Mouse (Mus musculus): ENCODE results near the gene Khdc4. TPM values are rescaled to one million over a fixed set of nuclear protein-coding genes. Genes with fewer than 3 reads are reported as not detected.

Gene Khdc4
- total RNA-seq, 2 experiments from 2014 or later, result 54.2 to 56.1 TPM

DNA sequence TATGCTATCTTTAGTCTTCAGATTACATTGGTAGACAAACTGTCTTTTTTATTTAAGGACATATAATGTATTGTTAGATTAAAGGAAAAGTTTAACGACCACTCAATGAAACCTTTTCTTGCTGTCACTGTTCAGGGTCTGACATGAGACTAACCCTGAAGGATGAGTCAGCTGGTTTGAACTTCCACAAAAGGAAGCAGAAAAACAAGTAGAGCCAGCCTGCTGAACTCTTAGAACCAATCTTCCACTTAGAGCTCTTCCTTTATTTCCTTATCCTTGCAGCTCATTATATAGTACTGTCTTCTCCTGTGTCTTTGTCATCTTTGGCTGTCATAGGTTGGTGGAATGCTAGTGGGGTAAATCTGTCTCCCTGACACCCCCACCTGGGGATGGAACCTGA lies 32.2 kb downstream of the Khdc4 start:
- no peak for DNase-seq (ENCODE audit: low spot score in 2 of 2)

DNA sequence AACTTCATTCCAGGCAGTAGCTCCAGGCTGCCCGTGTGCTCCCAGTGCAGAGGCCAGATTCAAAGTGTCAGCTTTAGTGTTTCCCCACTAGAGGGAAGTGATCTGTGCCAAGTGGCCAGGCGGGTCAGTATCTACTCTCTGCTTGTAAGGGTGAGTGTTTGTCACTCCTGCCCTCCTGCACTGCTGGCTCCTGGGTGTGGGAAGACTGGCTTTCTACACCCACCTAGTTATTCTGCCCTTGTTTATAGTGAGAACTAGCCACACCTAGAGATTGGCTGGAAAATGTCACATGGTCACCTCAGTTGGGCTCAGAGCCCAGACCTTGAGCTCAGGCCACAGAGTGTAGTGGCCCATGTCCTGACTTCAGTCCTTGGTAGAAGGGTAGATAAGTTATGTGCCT lies 33.5 kb downstream of the Khdc4 start:
- DNase-seq (ENCODE audit: low spot score in 2 of 2), result no peak

DNA sequence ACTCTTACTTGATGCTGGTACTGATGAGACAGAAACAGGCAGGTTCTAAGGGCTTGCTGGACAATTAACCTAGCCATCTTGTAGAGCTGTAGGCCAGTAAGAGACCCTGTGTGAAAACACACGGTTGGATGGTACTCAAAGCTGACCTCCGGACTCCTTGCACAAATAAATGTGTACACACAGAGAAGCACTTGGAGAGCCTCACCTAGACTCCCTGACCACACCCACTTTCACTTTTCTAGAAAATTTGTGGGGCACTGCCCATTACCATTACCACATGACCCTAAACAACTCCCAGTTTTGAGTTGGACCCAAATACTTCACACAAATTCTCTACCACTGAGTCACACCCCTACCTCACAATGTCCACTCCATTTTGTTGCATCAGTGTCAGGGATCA lies 51.0 kb downstream of the Khdc4 start:
- DNase-seq (ENCODE audit: low spot score in 2 of 2), result no peak

DNA sequence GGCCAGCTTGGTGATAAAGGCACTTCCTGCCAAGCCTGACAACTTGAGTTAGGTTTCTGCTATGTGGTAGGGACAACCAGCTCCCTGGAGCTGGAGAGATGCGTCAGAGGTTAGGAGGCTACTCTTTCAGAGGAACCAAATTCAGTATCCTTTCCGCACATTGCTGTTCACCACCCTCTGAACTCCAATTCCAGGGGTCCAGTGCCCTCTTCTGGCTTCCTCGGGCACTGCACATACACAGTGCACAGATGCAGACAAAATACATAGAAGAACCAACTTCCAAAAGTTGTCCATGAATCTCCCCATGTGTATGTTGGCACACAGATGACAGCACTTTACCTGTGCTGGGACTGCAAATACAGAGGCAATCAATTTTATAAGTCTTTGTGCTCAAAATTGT lies 53.0 kb downstream of the Khdc4 start:
- peak; percentile 73 to 74 for DNase-seq (ENCODE audit: low spot score in 2 of 2)

DNA sequence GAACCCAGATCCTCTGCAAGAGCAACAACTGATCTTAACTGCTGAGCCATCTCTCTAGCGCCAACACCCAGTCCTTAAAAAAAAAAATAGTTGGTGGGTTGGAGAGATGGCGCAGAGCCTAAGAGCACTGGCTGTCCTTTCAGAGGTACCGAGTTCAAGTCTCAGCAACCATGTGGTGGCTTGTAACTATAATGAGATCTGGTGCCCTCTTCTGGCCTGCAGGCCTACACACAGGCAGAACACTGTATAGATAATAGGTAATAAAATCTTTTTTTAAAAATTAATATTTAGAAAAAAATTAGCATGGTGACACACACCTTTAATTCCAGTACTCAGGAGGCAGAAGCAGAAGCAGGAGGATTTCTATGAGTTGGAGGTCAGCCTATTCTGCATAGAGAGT lies 54.5 kb downstream of the Khdc4 start:
- DNase-seq (ENCODE audit: low spot score in 2 of 2), result no peak

DNA sequence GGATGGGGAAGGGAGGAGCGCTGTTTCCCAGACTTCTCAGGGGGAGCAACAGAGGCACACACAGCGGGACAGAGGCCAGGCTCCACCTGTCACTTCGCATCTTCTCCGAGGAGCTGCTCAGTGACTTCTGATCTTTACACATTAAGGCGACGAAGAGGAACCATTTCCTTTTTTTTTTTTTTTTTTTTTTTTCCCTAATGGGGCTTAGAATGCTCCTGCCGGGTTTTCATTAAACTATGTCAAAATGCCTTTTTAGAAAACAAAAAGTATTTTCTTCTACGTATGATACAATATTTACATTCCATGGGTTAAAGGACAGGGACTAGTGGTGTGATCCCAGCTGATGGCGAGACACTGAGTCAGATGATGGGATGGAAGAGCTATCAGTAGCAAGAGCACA lies 59.9 kb downstream of the Khdc4 start:
- no peak for DNase-seq (ENCODE audit: low spot score in 2 of 2)

DNA sequence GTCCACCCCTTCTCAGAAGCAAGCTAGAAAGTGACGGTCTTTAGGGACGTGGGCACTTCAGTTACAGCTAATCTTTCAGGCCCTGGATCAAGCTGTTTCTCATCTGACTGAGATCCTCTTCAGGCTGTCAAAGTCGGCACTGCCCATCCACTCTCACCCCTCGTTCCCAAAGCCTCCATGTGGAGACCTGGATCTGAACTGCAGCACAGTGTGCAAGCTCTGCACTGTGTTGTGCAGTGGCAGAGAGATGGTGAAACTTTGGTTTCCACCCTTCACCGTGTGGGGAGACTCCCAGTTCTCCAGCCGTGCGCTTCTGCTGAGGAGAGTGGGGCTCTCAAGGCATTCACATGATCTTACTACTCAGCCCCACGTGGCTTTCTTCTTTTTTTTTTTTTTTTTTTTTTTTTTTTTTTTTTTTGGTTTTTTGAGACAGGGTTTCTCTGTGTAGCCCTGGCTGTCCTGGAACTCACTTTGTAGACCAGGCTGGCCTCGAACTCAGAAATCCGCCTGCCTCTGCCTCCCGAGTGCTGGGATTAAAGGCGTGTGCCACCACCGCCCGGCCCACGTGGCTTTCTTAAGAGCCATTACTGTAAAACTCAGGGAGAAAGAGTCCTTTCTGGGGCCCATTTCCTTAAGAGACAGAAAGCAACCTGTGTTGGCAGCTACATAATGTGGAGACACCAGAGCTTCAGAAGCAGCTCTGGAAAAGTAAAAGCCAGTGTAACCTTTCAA lies 60.7 kb downstream of the Khdc4 start:
- no peak for DNase-seq (ENCODE audit: low spot score in 2 of 2)

DNA sequence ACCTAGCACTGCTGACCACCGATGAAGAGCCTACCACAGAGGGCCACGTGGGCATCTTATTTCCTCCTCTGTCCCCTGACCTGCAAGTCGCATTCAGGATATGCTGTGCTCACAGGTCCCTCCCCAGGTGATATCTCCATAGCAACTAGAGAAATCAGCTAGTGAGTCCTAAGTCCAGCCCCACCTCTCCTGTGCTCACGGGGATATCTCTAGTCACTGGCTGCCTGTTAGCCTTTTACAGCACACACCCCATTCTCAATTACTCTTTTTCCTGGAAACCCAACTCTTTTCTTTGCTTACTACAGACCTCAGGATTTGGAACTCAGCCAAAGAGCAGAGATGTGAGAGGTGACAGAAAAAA lies 61.2 kb downstream of the Khdc4 start:
- DNase-seq (ENCODE audit: low spot score in 2 of 2), result no peak

DNA sequence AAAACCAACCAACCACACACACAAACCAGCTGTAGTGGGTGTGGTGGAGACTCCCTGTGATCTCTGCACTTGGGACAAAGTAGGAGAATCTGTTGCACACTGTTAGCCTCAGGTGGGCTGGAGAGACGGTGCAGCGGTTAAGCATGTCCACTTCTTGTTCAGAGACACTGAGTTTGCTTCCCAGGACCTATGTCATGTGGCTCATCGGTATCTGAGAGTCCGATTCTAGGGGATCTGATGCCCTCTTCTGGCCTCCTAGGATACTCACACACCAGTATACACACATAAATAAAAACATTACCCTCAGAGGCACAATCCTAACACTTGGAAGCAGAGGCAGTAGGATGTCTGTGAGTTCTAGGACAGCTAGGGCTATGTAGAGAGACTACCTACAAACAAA lies 68.7 kb downstream of the Khdc4 start:
- no peak for DNase-seq (ENCODE audit: low spot score in 2 of 2)

DNA sequence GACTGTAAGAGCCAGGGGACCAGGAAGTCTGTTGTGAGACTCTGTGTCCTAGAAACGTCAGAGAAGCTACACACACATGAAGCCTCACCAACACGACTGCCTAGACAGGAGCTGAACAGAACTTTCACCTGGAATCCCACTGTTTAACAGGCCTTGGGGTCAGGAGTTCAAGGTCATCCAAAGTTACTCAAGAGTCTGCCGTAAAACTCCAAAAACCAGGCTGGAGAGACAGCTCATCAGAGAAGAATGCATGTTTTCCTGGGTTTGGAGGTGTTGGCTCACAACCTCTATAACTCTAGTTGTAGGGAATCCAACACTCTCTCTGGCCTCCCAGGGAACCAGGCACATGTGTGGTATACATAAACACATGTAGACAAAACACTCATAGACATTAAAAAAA lies 69.9 kb downstream of the Khdc4 start:
- DNase-seq (ENCODE audit: low spot score in 2 of 2), result no peak

DNA sequence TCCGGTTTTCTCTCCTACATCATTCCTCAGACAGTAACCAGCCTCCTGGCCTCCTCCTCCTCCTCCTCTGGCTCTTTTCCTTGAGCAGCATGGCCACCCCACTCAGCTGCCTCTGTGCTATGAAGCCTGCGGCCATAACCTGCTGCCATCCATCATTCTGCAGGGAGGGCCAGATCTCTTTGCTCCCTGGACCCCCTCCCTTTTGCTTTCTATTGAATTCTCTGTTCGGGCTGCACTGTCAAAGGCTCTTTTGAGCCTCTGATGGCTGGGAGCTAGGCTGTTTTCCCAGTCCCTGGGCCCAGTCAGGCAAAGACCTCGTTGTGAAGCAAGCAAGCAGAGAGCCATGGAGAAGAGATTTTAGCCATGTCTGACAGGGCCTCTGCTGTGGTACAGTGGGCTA lies 70.7 kb downstream of the Khdc4 start:
- DNase-seq (ENCODE audit: low spot score in 2 of 2), result peak; percentile 41 to 53

DNA sequence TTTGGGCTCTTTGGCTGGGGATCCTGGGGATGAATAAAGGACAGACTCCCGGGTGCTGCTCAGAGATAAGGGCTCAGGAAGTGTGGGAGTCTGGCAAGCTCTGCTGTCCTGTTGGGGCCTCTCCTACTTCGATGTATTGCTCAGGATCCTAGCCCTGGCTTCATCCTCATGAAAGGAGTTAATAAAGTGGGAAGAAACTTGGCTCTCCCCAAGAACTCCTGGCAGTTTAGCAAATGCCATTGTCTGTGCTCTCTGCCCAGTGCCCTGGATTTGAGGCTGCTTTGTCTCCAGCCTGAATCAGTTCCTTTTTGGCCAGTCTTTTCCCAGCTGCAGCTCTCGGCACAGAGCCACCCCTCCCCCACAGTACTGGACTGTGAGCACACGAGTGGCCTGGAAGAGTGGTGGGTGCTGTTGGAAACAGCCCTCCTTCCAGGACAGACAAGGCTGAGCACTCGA lies 72.5 kb downstream of the Khdc4 start:
- DNase-seq (ENCODE audit: low spot score in 2 of 2), result peak; percentile 87 to 90

DNA sequence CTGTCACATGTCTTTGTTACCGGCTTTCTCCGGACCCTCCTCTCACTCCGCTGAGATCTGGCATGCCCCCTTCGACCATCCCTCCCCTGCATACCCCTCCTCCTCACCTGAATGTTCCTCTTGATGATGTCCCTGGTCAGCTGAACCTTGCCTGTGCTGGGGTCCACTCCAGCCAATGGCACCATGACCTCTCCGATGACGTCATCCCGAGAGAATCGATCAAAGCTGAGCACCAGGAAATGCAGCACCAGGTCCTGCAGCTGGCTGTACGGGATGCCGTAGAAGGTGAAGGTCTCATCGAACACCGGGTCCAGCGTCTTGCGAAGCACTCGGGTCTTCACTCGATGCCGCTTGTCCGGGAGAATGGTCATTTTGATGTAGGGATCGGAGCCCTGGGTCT lies 76.0 kb downstream of the Khdc4 start:
- DNase-seq (ENCODE audit: low spot score in 2 of 2), result no peak

DNA sequence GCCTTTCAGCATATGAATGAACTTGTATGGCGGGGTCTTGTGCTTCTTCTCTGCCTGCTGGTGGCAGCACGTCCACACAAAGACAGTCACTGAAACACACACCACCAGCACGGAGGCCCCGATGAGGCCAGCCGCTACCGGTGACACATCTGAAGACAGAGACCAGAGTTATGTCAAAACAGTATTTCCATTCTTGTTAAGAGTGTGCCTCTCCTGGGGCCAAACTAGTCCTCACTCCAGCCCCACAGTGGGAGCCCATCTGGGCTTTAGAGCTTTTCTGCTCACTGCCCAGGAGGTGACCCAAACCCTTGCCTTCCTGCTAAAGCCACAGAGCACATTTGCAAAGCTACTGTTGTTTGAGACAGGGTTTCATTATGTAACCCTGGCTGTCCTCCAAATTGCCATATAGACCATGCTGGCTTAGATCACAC lies 76.8 kb downstream of the Khdc4 start:
- no peak for DNase-seq (ENCODE audit: low spot score in 2 of 2)

Other genes starting within 250 kb of the Khdc4 start
- gene Sema4a, start 224.6 kb upstream of the Khdc4 start, total RNA-seq (2021), result 10 to 100 TPM; 39.6 to 42.8 TPM
- 10 to 100 TPM; 46.2 to 50.5 TPM for gene Lmna, start 175.8 kb upstream of the Khdc4 start, total RNA-seq (2021)
- gene Mex3a, start 153.4 kb upstream of the Khdc4 start, total RNA-seq (2021), result 10 to 100 TPM; 17.0 to 18.5 TPM
- gene Rab25, start 137.5 kb upstream of the Khdc4 start, total RNA-seq (2021), result not detected
- 100 to 1,000 TPM; 117 to 126 TPM for gene Lamtor2, start 132.7 kb upstream of the Khdc4 start, total RNA-seq (2021)
- gene Ubqln4, start 132.0 kb upstream of the Khdc4 start, total RNA-seq (2021), result 10 to 100 TPM; 79.9 to 81.8 TPM
- 100 to 1,000 TPM; 123 to 129 TPM for gene Ssr2, start 109.9 kb upstream of the Khdc4 start, total RNA-seq (2021)
- gene Arhgef2, start 79.8 kb upstream of the Khdc4 start, total RNA-seq (2021), result 100 to 1,000 TPM; 212 to 255 TPM
- gene Rxfp4, start 32.7 kb upstream of the Khdc4 start, total RNA-seq (2021), result not detected
- 10 to 100 TPM; 48.8 to 55.2 TPM for gene Rit1, start 31.0 kb downstream of the Khdc4 start, total RNA-seq (2021)
- 100 to 1,000 TPM; 430 to 447 TPM for gene Syt11, start 89.4 kb downstream of the Khdc4 start, total RNA-seq (2021)
- gene Gon4l, start 149.4 kb downstream of the Khdc4 start, total RNA-seq (2021), result 10 to 100 TPM; 47.9 to 52.2 TPM
- 10 to 100 TPM; 31.1 to 32.9 TPM for gene Msto1, start 228.2 kb downstream of the Khdc4 start, total RNA-seq (2021)

Data from layer of hippocampus, postnatal 10 days (tissue).